Mouse (Mus musculus) adrenal gland, adult 8-10 months (tissue): Measurements from ENCODE around the gene Habp4. TPM values are rescaled to one million over a fixed set of nuclear protein-coding genes. Genes with fewer than 3 reads are reported as not detected.

Experiments used
- DNase-seq: peaks from one replicate; pipeline ENCODE4 v3.0.0; 2022
- total RNA-seq, 4 experiments: library from RNA; stranded (reverse); gene quantifications; 2 replicates each; pipeline ENCODE4 v1.2.4; 2022

The Habp4 gene
- total RNA-seq, 4 experiments from 2014 or later = 33.4 to 57.7 (median 43.0) TPM

DNA sequence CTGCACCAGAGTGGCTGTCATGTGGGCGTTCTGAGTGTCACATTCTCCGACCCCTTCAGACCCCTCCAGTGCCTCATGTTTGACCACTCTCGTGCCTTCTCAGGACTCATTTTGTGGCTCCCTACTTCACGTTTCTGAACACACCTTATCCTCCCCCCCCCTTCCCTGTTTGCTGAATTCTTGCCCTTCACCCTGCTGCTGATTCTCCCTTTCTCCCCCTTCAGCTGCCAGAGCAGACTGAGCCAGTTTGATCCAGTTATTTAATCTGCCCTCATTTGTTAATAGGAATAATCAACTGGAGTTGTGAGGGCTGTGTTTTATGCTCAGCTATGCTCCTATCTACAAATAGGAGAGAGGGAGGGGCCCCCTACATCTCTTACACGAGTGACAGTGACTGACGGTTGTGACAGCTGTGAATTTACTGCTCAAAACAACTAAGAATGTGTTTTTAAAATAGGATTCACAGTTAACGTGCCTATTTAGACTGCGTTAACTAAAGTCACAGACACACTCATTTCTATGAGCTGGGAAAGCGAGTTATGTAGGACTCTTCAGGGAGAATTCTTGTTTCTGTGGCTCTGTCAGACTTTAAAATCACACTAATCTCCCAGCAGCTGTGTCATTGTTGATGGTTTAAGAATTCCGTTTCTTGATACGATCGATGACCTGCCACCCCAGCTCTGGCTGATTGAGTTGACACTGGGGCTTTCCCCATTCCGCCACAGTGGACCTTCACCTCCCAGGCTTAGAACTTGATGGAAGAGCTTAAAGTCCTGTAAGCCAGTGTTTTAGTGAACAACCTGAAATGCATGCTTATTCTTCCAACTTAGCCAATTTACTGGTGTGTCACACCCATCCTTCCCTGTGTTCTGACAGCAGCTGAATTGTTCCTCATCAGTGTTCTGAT is 17.4 kb downstream of the Habp4 start:
- no peak for DNase-seq

DNA sequence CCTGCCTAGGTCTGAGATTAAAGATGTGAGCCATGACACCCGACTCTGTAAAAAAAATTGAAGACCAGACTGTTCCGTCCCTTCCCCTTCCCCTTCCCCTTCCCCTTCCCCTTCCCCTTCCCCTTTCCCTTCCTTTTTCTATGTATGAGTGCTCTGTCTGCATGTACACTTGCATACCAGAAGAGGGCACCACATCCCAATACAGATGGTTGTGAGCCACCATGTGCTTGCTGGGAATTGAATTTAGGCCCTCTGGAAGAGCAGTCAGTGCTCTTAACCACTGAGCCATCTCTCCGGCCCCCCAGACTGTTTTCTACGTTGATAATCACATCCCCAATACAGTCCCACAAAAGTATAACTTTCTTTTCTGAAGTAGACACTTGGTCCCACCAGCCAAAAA is 18.7 kb downstream of the Habp4 start:
- no peak for DNase-seq

DNA sequence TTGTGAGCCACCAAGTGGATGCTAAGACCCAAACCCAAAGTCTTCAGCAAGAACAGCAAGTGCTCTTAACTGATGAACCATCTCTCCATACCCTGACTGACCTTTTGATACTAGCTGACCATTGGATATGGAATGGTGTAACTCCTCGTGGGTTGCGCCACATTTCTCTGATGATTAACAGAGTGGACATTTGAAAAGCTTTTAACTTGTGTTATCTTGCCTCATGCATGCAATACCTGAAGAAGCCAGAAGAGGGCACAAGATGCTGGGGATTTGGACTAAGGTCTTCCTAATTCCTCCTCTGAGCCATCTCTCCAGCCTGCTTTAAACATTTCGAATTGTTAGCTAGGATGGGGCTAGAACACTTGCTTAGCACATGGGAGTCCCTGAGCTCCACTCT is 19.3 kb downstream of the Habp4 start:
- DNase-seq = peak; percentile 70

DNA sequence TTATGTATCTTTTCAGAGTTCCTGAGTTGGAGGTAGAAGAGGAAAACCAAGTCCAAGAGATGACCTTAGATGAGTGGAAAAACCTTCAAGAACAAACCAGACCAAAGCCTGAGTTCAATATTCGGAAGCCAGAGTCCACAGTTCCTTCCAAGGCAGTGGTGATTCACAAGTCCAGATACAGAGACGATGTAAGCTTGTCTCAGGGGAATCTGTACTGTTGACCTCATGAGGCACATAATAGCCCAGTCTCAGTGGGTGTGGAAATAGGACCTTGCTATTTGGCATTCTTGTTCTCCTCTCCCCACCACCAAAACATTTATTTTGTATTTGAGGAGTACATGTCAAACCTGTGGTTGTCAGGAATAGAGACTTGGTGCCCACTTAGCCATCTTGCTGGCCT is 20.5 kb downstream of the Habp4 start:
- no peak for DNase-seq

DNA sequence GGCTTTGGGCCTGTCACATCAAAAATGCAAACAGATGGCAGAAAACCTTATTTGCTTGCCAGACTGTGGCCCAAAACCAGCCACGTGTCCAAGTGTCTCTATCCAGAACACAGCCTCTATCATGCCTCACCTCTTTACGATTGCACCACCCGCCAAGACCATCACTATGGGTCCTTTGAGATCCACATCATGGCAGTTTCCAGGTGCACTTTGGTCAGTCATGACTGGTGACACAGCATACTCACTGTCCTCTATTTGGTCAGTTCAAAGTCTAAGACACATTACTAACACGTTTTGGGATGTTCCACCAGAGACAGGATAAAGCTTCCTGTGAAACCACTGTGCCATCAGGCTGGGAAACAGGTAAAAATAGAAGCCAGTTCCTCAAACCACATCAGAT is 22.0 kb downstream of the Habp4 start:
- no peak for DNase-seq

DNA sequence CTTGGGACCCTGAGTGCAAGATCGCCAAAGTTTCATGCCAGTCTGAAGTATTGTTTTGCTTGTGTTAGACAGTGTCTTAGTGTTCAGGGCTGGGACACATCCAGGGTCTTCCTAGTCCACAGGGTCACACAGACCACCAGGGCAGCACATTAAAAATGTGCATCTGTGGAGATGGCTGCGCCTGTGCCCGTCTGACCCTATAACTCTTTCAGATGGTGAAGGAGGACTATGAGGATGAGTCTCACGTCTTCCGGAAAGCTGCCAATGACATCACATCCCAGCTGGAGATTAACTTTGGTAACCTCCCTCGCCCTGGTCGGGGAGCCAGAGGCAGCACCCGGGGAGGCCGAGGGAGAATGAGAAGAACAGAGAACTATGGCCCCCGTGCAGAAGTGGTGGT is 22.7 kb downstream of the Habp4 start:
- DNase-seq = no peak

DNA sequence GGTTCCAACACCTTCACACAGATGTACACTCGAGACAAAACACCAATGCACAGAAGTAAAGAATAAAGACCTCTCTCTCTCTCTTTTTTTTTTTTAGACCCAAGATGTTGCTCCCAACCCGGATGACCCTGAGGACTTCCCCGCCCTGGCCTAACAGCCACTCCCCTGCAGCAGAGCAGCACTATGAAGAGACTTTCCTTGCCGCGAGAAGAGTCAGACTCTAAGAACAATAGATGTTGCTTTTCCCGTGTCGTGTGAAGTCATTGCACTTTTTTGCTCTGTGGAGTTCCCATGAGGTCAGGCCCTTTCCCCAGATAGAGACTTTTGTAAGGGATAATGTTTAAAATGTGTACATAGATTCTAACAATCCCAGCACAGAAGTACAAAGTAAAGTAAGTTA is 23.6 kb downstream of the Habp4 start:
- DNase-seq = no peak

DNA sequence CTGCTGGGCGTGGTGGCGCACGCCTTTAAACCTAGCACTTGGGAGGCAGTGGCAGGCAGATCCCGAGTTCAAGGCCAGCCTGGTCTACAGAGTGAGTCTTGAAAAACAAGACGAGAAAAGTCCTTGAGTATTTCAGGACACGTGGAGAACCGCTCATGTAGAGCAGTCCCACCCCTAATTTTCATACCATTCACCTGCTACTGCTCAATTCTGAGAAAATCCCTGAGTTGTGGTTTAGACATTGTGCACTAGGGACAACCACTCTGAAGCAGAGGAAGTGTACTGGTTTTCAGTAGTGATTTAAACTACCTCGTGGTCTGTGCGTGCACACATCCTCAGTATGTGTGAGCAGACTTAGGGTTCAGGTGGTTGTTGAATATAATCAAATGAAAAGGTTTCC is 24.0 kb downstream of the Habp4 start:
- DNase-seq = no peak

DNA sequence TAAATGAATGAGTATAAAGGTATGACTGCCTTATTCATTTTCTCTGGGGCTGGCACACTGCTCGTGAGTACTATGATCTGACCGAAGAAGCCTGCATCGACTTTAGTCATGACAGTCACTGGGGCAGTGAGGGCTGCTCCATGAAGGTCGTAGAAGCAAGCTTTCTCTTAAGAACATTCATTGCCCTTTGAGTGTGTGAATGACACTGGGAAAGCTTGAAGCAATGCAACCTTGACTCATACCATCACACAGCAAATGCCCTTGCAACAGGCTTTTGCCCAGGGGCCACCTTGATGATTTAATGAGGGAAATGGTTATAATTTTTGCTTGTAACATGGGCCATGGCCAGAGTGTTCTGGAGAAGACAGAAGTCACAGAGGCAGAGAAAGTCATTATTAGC is 24.9 kb downstream of the Habp4 start:
- peak; percentile 64 for DNase-seq

DNA sequence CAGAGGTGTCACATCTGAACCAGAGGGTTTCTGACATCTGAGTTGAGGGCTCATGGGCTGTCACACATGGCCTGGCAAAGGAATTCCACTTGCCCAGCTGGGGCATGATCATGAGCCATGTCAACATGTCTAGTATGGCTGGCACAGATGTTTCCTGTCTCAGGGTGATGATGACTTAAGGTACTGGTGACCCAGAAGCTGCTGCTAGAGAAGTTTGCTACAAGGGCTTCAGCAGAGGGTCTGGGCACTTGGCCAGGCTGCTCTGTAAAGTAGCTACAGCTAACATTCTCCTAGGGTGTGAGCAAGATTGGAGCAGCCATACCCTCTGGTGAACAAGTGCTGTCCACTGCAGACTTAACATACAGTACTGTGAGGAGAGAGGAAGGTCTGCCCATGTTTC is 25.4 kb downstream of the Habp4 start:
- DNase-seq = no peak

DNA sequence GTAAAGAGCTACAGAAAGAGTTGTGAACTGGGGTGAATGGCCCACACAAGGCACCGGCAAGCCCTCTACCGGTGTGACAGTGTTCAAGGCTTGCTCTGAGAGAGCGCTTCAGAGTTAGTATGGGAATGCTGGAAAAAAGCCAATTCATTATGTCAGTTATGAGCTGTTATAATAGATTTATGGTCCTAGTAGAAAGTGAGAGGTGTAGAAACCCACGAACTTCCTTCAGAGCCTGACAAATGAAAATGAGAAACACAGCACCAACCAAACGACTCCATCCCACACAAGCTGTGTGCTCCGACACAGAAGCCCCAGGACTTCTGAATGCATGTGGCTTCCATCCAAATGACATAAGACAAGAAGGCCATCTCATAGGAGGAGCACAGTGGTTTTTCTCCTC is 36.3 kb downstream of the Habp4 start:
- no peak for DNase-seq

DNA sequence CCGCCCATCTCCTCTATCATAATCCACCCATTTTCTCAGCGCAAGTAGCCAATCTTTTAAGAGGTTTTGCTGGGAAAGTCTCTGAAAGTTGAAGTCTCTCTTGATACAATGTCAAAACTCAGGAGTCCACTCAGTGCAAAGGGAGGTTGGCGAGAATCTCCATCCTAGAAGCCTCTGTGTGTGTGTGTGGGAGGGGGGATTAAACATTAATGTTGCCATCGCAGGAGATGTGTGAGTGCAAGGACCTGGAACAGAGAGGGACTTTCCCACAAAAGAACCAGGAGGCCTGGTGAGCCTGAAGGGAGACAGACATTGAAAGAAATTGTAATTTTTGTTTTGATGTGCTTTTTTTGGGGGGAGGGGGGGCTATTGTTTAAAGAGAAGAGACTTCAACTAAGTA is 36.7 kb downstream of the Habp4 start:
- DNase-seq = no peak

DNA sequence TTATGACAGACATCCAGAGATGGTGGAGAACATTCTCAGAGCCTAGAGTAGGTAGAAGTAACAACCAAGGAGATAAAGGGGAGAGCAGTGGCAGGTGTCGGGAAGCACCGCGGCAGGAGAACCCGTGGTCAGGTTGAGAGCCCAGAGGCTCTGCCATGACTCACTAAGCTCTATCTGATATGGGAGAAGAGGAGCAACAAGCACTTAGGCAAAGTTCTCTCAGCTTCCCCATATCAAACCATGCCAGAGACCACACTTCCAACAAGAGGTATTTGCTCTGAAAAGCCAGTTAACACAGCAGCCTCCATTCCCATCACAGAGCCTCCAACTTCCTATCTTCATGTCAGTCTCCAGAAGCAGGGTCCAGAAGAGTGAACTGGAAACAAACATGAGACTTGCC is 39.3 kb downstream of the Habp4 start:
- no peak for DNase-seq

DNA sequence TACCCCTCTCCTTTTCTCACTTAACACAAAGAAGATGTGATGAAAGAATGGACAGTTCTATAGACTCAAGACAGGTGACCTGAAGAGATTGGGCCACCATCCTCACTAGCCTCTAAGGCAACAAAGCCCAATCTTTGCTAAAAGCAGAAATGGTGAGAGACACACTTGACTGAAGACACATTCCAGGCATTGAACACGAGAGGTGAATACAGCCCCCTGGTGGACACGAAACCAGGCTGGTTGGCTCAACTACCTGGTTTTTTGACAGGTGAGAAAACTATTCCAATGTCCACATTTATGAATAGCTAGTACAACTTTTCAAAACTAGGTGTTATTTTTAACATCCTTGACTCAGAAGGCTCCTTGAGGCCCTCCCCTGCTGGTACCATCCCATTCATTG is 43.1 kb downstream of the Habp4 start:
- DNase-seq = no peak

DNA sequence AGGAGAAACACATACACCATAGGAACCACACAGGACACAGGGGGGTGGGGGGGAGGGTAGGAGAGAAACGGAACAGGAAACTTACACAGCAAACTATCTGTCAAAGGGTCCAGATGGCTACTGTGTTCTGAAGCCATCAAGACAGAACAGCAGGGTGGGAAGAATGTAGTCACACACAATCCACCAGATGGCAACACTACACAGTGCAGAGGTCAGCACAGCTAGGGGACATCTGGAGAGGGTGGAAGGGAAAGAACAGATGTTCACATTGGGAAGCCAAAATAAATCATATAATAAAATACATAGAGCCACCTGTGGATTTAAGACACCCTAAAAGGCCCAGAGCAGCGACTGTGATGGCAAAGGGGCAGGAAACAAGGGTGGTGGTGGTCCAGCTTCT is 43.6 kb downstream of the Habp4 start:
- no peak for DNase-seq

DNA sequence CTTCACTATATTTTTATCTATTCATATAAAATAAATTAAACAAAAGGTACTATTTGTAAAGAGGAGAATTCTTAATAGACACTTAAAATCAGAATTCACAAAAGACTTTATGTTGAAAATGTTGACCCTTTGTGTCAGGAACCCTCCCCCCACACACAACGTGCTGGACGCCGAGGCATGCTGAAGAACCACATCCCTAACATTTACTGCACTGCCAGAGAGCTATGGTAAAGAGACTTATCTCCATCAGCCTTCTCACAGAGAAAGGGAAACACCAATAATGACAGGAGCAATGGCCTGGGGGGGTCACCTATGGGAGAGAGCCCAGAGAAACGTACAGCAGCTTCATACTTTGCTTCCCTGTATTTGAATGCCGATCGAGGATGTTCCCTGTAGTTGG is 46.5 kb downstream of the Habp4 start:
- no peak for DNase-seq

DNA sequence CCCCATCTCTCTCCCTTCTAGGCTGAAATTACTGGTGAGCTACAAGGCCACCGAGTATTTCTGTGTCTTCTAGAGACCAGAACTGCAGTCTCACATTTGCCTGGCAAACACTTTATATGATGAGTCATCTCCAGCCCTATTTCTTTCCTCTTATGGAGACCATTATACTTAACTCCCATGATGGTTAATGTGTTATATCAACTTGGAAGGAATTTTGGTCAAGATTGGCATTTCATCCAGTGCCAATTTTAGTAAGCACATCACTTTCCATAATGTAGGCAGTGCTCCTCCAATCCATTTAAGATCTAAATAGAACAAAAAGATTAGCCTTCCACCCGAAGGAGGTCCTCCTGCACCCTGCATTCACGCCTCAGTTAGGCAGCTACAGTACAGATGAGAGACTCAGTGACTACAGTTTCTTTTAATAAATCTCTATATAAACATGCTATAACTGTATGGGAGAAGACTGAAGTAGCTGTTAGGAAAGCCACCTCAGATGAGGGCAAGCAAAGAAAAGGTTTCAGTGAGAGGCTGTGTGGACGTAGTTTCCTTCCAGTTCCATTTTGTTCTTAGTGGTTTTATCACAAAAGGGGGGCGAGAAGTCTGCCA is 50.5 kb downstream of the Habp4 start:
- no peak for DNase-seq

DNA sequence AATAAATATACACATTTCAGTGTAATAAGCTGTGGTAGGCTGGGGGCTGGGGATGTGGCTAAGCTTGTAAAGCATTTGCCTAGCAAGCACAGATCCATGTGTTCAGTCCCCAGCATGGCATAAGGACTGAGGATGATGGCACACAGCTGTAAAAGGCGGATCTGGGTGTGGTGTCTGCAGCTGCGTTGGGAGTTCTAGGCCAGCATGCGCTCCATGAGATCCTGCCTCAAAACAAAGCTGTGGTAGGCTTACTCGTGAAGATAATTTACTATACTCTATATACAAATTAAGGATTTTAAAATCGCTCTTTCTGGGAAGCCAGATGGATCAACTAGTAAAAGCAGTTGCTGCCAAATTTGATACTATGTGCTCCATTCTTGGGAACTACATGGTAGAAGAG is 53.3 kb downstream of the Habp4 start:
- DNase-seq = no peak

DNA sequence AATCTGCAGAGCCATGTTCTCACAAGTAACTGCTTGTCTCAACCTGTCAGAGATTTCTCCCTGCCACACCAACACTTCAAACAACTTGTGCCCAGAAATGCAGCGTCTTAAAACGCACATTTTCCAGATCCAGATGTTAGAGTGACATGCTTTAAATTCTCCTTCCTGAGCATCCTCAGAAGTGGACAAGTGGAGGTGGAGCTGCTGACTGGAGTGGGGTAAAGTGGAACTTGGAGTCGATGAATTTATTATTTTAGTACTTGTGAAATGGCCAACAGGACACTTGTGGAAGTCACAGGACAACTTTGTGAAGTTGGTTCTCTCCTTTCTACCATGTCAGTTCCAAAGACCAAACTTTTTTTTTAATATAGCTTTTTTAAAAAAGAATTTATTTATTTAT is 64.1 kb downstream of the Habp4 start:
- DNase-seq = no peak

DNA sequence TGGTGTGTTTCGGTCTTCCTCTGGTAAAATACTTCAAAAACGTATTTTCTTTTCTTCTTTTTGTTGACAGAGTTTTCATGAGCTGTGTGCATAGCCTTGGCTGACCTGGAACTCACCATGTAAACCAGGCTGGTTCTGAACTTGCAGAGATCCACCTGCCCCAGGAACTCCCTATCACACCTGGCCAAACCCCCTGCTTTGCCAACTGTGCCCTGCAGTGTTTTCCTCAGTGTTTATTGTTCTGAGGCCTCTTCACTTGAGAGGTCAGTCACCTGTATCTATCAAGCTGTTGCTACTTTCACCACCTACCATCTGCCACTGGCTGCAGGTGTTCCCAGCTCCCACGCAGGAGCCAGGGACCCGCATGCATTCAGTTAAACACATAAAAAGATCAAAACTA is 65.1 kb downstream of the Habp4 start:
- DNase-seq = no peak

DNA sequence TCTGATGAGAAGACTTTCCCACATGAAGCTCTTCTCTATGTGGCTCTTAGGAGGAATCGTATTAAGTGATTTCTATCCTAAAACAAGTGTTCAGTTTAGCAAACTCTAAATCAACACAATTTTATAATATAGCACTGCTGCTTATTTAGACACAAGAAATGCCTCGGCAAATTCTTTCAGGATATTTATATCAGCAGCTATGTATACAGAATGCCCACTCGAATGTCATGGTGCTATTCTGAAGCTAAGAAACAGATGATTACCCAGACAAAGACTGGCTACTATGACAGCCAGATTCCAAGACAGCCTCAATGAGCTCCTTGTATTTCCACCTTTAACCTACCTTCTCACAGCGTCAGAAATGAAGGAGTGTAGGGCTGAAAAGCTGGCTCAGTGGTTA is 71.5 kb downstream of the Habp4 start:
- no peak for DNase-seq

DNA sequence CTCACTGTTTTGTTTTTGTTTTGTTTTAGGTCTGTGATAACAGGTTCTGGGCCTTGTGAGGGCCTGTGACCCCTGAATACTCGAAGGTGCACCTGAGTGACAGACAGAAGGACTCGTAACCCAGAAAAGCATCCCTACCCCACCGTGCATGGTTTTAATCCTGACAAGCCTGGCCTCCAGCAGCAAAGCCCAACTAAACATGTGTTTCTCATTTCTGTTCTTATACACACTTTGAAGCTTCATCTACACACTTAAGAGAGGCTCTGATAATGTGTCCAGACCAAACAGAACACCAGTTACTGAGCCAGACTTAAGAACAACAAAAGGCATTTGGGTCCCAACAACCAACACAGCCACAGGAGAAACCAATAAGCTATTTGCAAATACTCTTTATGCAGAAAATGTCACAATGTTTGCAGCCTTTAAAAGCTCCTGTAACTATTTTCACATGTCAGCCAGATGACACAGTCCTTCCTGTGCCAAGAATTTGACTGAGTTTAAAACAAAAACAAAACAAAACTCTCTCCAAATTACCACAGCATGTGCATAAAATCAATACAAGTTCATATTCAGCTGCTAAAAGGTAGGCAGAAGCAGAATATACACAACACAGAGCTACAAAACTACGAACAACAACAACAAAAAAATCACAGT is 73.6 kb downstream of the Habp4 start:
- no peak for DNase-seq

DNA sequence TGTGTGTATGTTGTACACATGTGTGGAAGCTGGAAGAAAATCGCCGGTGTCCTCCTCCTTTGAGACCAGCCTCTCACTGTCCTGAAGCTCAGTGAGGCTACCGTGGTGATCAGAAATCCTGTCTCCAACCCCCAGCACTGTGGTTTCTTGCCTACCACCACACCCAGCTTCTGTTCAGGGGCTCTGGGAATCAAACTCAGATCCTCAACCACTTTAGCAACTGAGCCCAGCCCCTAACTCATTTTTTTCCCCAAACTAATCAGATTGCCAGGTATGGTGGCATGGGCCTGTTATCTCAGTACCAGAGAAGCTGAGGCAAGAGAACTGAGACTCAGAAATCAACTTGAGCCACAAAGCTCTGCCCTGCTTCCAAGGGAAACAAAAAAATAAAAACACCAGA is 74.2 kb downstream of the Habp4 start:
- DNase-seq = no peak
